Mouse (Mus musculus) CH12.LX (cell line): ENCODE measurements at regions not wholly inside any gene's neighbourhood (a gene's known extent, or its start where the extent isn't known, plus 50 kb on each side); places are given as distances from the start of the nearest gene placed in this dataset.

Source experiments
- DNase-seq: peaks from one replicate; pipeline ENCODE4 v3.0.0-alpha.2; 2013; ENCODE audit errors: extremely low read depth
- H3K27ac ChIP-seq: 2 replicates; pipeline ENCODE4 v1.5.1; 2012; ENCODE audit warnings: low read depth, mild to moderate bottlenecking, control low read depth, moderate library complexity; ENCODE audit not compliant: insufficient read depth
- H3K27me3 ChIP-seq: replicated peaks from 2 replicates; pipeline ENCODE3; 2012; ENCODE audit warnings: inconsistent platforms
- H3K36me3 ChIP-seq, 2 experiments: replicated peaks in 1 of 2; 2 replicates each; pipeline versions ENCODE3 to v1.6.1; 2012; ENCODE audit warnings: inconsistent platforms in 1 of 2, low read length in 1 of 2, mild to moderate bottlenecking in 1 of 2, mixed read lengths in 1 of 2, moderate library complexity in 1 of 2; ENCODE audit not compliant: control insufficient read depth in 1 of 2, insufficient read depth in 1 of 2
- H3K4me1 ChIP-seq, 2 experiments: 2 replicates each; pipeline ENCODE4 v1.6.1; 2012; ENCODE audit warnings: inconsistent platforms in 1 of 2, moderate library complexity in 1 of 2; ENCODE audit not compliant: insufficient read depth in 2 of 2, control insufficient read depth in 1 of 2
- H3K4me2 ChIP-seq: 2 replicates; pipeline ENCODE4 v1.6.1; 2012; ENCODE audit warnings: low read depth, mild to moderate bottlenecking, control low read depth; ENCODE audit not compliant: poor library complexity, insufficient read depth, severe bottlenecking
- H3K4me3 ChIP-seq, 3 experiments: fragments of 150-350 bp in 1 of 3; sonication (generic) in 1 of 3; replicated peaks in 1 of 3; 2 replicates each; pipeline versions ENCODE3 to v1.5.1; 2011 to 2012; ENCODE audit warnings: low read depth in 2 of 3, low read length in 2 of 3, mild to moderate bottlenecking in 2 of 3, moderate library complexity in 2 of 3, control low read depth in 1 of 3, improper control_type of control experiment in 1 of 3, inconsistent platforms in 1 of 3, mixed read lengths in 1 of 3; ENCODE audit not compliant: poor library complexity in 1 of 3
- H3K79me2 ChIP-seq: replicated peaks from 2 replicates; pipeline ENCODE4 v1.6.1; 2012; ENCODE audit warnings: mild to moderate bottlenecking, moderate library complexity; ENCODE audit not compliant: control insufficient read depth, poor library complexity, insufficient read depth, severe bottlenecking; ENCODE audit errors: extremely low read depth
- H3K9ac ChIP-seq: 2 replicates; pipeline ENCODE4 v1.6.1; 2012; ENCODE audit warnings: low read depth, mild to moderate bottlenecking, control low read depth, moderate library complexity; ENCODE audit not compliant: insufficient read depth
- H3K9me3 ChIP-seq: replicated peaks from 2 replicates; pipeline ENCODE3; 2012; ENCODE audit warnings: low read length, inconsistent platforms, mixed read lengths
- BHLHE40 ChIP-seq: IDR thresholded peaks from 2 replicates; pipeline ENCODE4 v1.6.1; 2011; ENCODE audit warnings: mild to moderate bottlenecking, low read depth, low read length, improper control_type of control experiment
- CHD2 ChIP-seq: IDR thresholded peaks from 2 replicates; pipeline ENCODE4 v1.6.1; 2011; ENCODE audit warnings: low read length, improper control_type of control experiment
- CTCF ChIP-seq, 2 experiments: IDR thresholded peaks in 1 of 2; conservative IDR thresholded peaks in 1 of 2; 2 replicates each; pipeline ENCODE4 v1.5.1; 2011 to 2012; ENCODE audit warnings: low read depth in 2 of 2, low read length in 2 of 2, improper control_type of control experiment in 1 of 2, inconsistent platforms in 1 of 2, mild to moderate bottlenecking in 1 of 2, moderate library complexity in 1 of 2
- E2F4 ChIP-seq: IDR thresholded peaks from 2 replicates; pipeline ENCODE4 v1.6.1; 2011; ENCODE audit warnings: low read depth, low read length, improper control_type of control experiment; ENCODE audit not compliant: insufficient replicate concordance
- ELF1 ChIP-seq: IDR thresholded peaks from 2 replicates; pipeline ENCODE4 v1.6.1; 2014; ENCODE audit warnings: low read depth, mild to moderate bottlenecking, inconsistent platforms, low read length, improper control_type of control experiment
- EP300 ChIP-seq: IDR thresholded peaks from 2 replicates; pipeline ENCODE4 v1.6.1; 2011; ENCODE audit warnings: low read length, improper control_type of control experiment
- IRF4 ChIP-seq: IDR thresholded peaks from 2 replicates; pipeline ENCODE4 v1.6.1; 2014; ENCODE audit warnings: low read depth, mild to moderate bottlenecking, inconsistent platforms, low read length, improper control_type of control experiment
- JUN ChIP-seq: IDR thresholded peaks from 2 replicates; pipeline ENCODE4 v1.6.1; 2011; ENCODE audit warnings: low read depth, mild to moderate bottlenecking, low read length, improper control_type of control experiment, moderate library complexity; ENCODE audit not compliant: insufficient read depth
- JUND ChIP-seq: conservative IDR thresholded peaks from 2 replicates; pipeline ENCODE4 v1.6.1; 2011; ENCODE audit warnings: low read depth, low read length, improper control_type of control experiment
- KAT2A ChIP-seq: IDR thresholded peaks from 2 replicates; pipeline ENCODE4 v1.6.1; 2012; ENCODE audit warnings: low read length, improper control_type of control experiment, inconsistent platforms; ENCODE audit not compliant: insufficient replicate concordance
- MAFK ChIP-seq: IDR thresholded peaks from 2 replicates; pipeline ENCODE4 v1.6.1; 2011; ENCODE audit warnings: low read length, improper control_type of control experiment; ENCODE audit not compliant: insufficient replicate concordance
- MAX ChIP-seq: IDR thresholded peaks from 2 replicates; pipeline ENCODE4 v1.6.1; 2011; ENCODE audit warnings: low read length, improper control_type of control experiment
- MYC ChIP-seq: IDR thresholded peaks from 2 replicates; pipeline ENCODE4 v1.6.1; 2011; ENCODE audit warnings: low read depth, mild to moderate bottlenecking, improper control_type of control experiment, low read length
- NELFE ChIP-seq: IDR thresholded peaks from 2 replicates; pipeline ENCODE4 v1.6.1; 2011; ENCODE audit warnings: low read depth, low read length, improper control_type of control experiment
- PAX5 ChIP-seq: IDR thresholded peaks from 2 replicates; pipeline ENCODE4 v1.6.1; 2012; ENCODE audit warnings: low read length, inconsistent platforms, mixed read lengths
- POLR2A ChIP-seq: IDR thresholded peaks from 2 replicates; pipeline ENCODE4 v1.6.1; 2011; ENCODE audit warnings: low read depth, mild to moderate bottlenecking, improper control_type of control experiment, low read length
- RCOR1 ChIP-seq: conservative IDR thresholded peaks from 2 replicates; pipeline ENCODE4 v1.6.1; 2012; ENCODE audit warnings: low read depth, mild to moderate bottlenecking, inconsistent platforms, low read length, improper control_type of control experiment
- SIN3A ChIP-seq: IDR thresholded peaks from 2 replicates; pipeline ENCODE4 v1.6.1; 2012; ENCODE audit warnings: low read length, improper control_type of control experiment, inconsistent platforms
- SMC3 ChIP-seq: IDR thresholded peaks from 2 replicates; pipeline ENCODE4 v1.6.1; 2011; ENCODE audit warnings: low read depth, low read length, improper control_type of control experiment
- TBP ChIP-seq: conservative IDR thresholded peaks from 2 replicates; pipeline ENCODE4 v1.6.1; 2011; ENCODE audit warnings: low read depth, low read length, improper control_type of control experiment
- TCF12 ChIP-seq: IDR thresholded peaks from 2 replicates; pipeline ENCODE4 v1.6.1; 2014; ENCODE audit warnings: low read depth, mild to moderate bottlenecking, inconsistent platforms, low read length, improper control_type of control experiment
- USF1 ChIP-seq: IDR thresholded peaks from 2 replicates; pipeline ENCODE4 v1.6.1; 2014; ENCODE audit warnings: low read depth, mild to moderate bottlenecking, inconsistent platforms, low read length, improper control_type of control experiment
- ZMIZ1 ChIP-seq: IDR thresholded peaks from 2 replicates; pipeline ENCODE4 v1.6.1; 2012; ENCODE audit warnings: low read depth, mild to moderate bottlenecking, inconsistent platforms, low read length, improper control_type of control experiment
- ZNF384 ChIP-seq: IDR thresholded peaks from 2 replicates; pipeline ENCODE4 v1.6.1; 2012; ENCODE audit warnings: low read depth, low read length, improper control_type of control experiment, inconsistent platforms
- dilution Hi-C: fragments of 300-500 bp; cut with MboI; formaldehyde crosslinking; loops from 2 replicates; pipeline ENCODE4 v1.14.3; 2020; ENCODE audit warnings: low sequenced_read_pairs; ENCODE audit not compliant: extremely low pct_unique_long_range_greater_than_20kb, extremely low pct_ligation_motif_present
- in situ Hi-C: fragments of 300-500 bp; cut with MboI; formaldehyde crosslinking; loops from 3 replicates; pipeline ENCODE4 v1.14.3; 2019; ENCODE audit warnings: low sequenced_read_pairs, low pct_ligation_motif_present, low pct_unique_long_range_greater_than_20kb, mixed read lengths

DNA sequence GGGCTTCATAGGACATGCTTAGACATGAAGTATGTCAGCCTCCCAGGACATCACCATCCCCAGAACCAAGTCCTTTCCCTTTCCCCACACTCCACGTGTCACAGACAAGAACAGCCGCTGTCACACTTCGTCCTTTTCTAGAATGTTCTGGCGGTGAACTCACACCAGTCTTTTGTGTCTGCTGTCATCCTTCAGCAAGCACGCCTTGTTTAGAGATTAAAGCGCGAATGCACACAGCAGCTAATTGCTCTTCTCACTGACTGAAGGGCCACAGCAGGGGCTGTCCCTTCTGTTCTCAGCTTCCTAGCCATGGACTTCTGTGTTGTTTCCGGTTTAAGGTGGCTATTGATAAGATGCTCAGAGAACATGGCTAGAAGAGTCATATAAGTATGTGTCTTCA, 57.5 kb upstream of the 4930470P17Rik start:
- Histone ChIP-seq H3K9me3 (peaks cover 87% of the 10 kb centered on the region), H3K4me2 (no peak overlapping the region), H3K36me3 (no peaks in the 10 kb centered on the region), H3K4me1 (no peaks in the 10 kb centered on the region), H3K9ac (no peak overlapping the region), H3K4me3 (no peak overlapping the region), H3K79me2 (no peaks in the 10 kb centered on the region), H3K27ac (no peak overlapping the region), H3K27me3 (no peaks in the 10 kb centered on the region)
- in situ Hi-C loops (no loop called here), dilution Hi-C loops (no loop called here)
- DNase-seq: no peak
- TF ChIP-seq CHD2: no peak
- TF ChIP-seq MAFK: no peak
- TF ChIP-seq SMC3: no peak
- no peak for TF ChIP-seq IRF4
- TF ChIP-seq E2F4: no peak
- TF ChIP-seq ZMIZ1: no peak

GRCm38 (mm10) chr2:170658520-170658919, 56.7 kb upstream of the 4930470P17Rik start:
- dilution Hi-C loops: no loop called here
- Histone ChIP-seq H3K4me2 (no peak overlapping the region), H3K9ac (no peak overlapping the region), H3K4me3 (no peak overlapping the region), H3K4me1 (no peaks in the 10 kb centered on the region), H3K27me3 (no peaks in the 10 kb centered on the region), H3K9me3 (peaks cover 85% of the 10 kb centered on the region), H3K79me2 (no peaks in the 10 kb centered on the region), H3K36me3 (no peaks in the 10 kb centered on the region), H3K27ac (no peak overlapping the region)
- no peak for DNase-seq
- TF ChIP-seq TCF12: no peak
- TF ChIP-seq CTCF (conservative IDR thresholded peaks at IDR 0.05 in 1 of 2, IDR thresholded peaks at IDR 0.05 in 1 of 2; ENCODE audit: low read depth in 2 of 2, low read length in 2 of 2): no peak
- no peak for TF ChIP-seq SIN3A
- no peak for TF ChIP-seq ZMIZ1
- no peak for TF ChIP-seq PAX5
- in situ Hi-C loops: no loop called here

GRCm38 (mm10) chr2:170657821-170658221, 56.0 kb upstream of the 4930470P17Rik start:
- H3K4me1 ChIP-seq: no peaks in the 10 kb centered on the region
- in situ Hi-C loops: no loop called here

More at GRCm38 (mm10) chr2:170657821-170658221, 56.0 kb upstream of the 4930470P17Rik start:
- dilution Hi-C loops: no loop called here
- Histone ChIP-seq H3K9me3 (peaks cover 83% of the 10 kb centered on the region), H3K9ac (no peak overlapping the region), H3K36me3 (no peaks in the 10 kb centered on the region), H3K4me3 (no peak overlapping the region), H3K4me2 (no peak overlapping the region), H3K27ac (no peak overlapping the region), H3K27me3 (no peaks in the 10 kb centered on the region), H3K79me2 (no peaks in the 10 kb centered on the region)
- DNase-seq: no peak
- no peak for TF ChIP-seq ZNF384
- TF ChIP-seq ZMIZ1: no peak
- no peak for TF ChIP-seq EP300
- TF ChIP-seq E2F4: no peak
- TF ChIP-seq CTCF (conservative IDR thresholded peaks at IDR 0.05 in 1 of 2, IDR thresholded peaks at IDR 0.05 in 1 of 2; ENCODE audit: low read depth in 2 of 2, low read length in 2 of 2): no peak
- no peak for TF ChIP-seq MAX
- no peak for TF ChIP-seq JUND
- TF ChIP-seq IRF4: no peak
- TF ChIP-seq SIN3A: no peak
- no peak for TF ChIP-seq RCOR1
- no peak for TF ChIP-seq NELFE
- no peak for TF ChIP-seq BHLHE40
- no peak for TF ChIP-seq USF1
- TF ChIP-seq KAT2A: no peak
- no peak for TF ChIP-seq ELF1
- no peak for TF ChIP-seq POLR2A
- no peak for TF ChIP-seq JUN
- TF ChIP-seq MYC: no peak
- no peak for TF ChIP-seq PAX5
- TF ChIP-seq TBP: no peak
